Mouse (Mus musculus) heart, embryonic 10.5 days (tissue): Measurements from ENCODE around the gene Pttg1ip. TPM values are rescaled to one million over a fixed set of nuclear protein-coding genes. Genes with fewer than 3 reads are reported as not detected.

Source experiments
- DNase-seq: peaks from one replicate; pipeline ENCODE4 v3.0.0-alpha.2; 2017; ENCODE audit warnings: low spot score
- H3K27ac ChIP-seq: fragments of 300-500 bp; sonication (generic); 2 replicates; pipeline ENCODE4 v1.5.1; 2016; ENCODE audit warnings: mild to moderate bottlenecking
- H3K27me3 ChIP-seq: fragments of 300-500 bp; sonication (generic); 2 replicates; pipeline ENCODE4 v1.6.1; 2016; ENCODE audit warnings: mild to moderate bottlenecking; ENCODE audit not compliant: poor library complexity, insufficient read depth, severe bottlenecking
- H3K36me3 ChIP-seq: fragments of 300-500 bp; sonication (generic); 2 replicates; pipeline ENCODE4 v1.6.1; 2016; ENCODE audit warnings: mild to moderate bottlenecking, moderate library complexity
- H3K4me1 ChIP-seq: fragments of 300-500 bp; sonication (generic); 2 replicates; pipeline ENCODE4 v1.6.1; 2016; ENCODE audit warnings: mild to moderate bottlenecking
- H3K4me3 ChIP-seq: fragments of 300-500 bp; sonication (generic); 2 replicates; pipeline ENCODE4 v1.5.1; 2016; ENCODE audit warnings: mild to moderate bottlenecking, moderate library complexity
- H3K9me3 ChIP-seq: fragments of 300-500 bp; sonication (generic); 2 replicates; pipeline ENCODE4 v1.6.1; 2016; ENCODE audit warnings: mild to moderate bottlenecking, moderate library complexity
- WGBS: fragments of 180-500 bp; shearing (Covaris S2); methylation state at CpG from one replicate; pipeline ENCODE4 v1.1.7; 2016; 5-methylcytosine and 5-hydroxymethylcytosine counted together
- polyA plus RNA-seq: library from polyadenylated mRNA; unstranded; fragments of >200 nt; fragmentation: Nextera tagmentation; extraction: Ambion mirVana; gene quantifications from 2 replicates; pipeline ENCODE4 v1.2.1, GENCODE M21; 2016

Gene Pttg1ip
- polyA plus RNA-seq, 1 experiment from 2014 or later: 94.9 TPM

DNA sequence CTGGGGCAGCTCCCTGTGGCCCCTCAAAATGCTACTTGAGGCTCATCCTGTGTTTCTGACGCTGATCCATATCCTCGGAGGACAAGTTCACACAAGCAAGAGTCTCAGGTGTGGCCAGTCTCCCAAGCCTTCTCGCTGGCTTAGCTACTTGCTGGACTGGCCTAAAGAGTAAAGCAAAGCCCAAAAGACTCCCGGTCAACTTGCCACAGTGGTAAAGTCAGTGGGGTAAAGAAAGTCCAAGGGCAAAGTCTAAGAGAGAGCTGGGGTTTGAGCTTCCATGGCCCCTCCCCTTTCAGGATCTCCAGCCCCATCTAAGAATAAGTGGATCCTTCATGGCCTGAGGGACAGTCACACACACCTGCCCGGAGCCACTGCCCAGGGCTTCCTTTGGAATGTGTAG, 29.4 kb upstream of the Pttg1ip start:
- Histone ChIP-seq H3K9me3 (no peaks in the 10 kb centered on the region), H3K27me3 (peaks cover 6% of the 10 kb centered on the region; the same call in 1 of the 2 replicates), H3K4me3 (no peak overlapping the region), H3K36me3 (no peaks in the 10 kb centered on the region), H3K27ac (no peak overlapping the region), H3K4me1 (0 out of 2 replicates have a peak, but pooled peaks cover 10% of the 10 kb centered on the region)
- 81% methylated on average over 5 of the region's 5 CpGs for WGBS
- DNase-seq: no peak

DNA sequence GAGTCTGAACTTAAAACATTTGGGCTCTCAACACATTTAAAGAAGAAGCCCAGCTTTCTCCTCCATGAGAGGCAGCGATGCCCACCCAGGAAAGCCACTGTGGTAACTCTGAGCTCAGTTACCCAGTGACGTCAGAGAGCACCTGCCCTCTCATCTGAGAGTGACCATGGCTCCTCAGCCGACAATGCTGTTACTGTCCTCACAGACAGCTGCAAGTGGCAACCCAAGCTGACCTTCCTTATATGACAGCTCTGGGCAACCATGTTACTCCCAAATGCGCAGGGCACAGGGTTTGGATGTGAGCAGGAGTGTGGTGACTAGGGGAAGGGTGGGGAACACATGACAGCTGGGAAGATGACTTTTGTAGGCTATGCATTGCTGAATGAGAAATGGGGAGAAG, 28.2 kb upstream of the Pttg1ip start:
- Histone ChIP-seq H3K9me3 (no peaks in the 10 kb centered on the region), H3K4me3 (no peak overlapping the region), H3K4me1 (0 out of 2 replicates have a peak, but pooled peaks cover 10% of the 10 kb centered on the region), H3K27me3 (peaks cover 6% of the 10 kb centered on the region; the same call in 1 of the 2 replicates), H3K36me3 (no peaks in the 10 kb centered on the region), H3K27ac (no peak overlapping the region)
- WGBS: 79% methylated on average over 4 of the region's 4 CpGs
- no peak for DNase-seq

DNA sequence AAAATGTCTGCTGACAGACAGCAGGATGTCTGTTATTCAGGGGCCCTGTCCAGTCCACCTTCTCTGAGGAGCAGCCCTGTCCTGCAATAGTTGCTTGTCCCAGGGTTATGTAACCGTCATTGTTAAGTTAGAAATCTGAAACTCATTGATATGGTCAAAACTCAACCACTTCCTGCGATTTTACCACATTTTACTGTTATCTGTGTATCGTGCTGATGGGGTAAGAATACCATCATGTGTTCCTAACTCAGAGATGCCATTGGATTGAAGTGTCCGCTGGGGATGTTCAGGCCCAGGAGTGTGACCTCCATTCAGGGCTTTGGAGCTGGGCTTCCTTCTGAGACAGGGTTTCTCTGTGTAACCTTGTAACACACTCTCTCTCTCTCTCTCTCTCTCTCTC, 26.6 kb upstream of the Pttg1ip start:
- Histone ChIP-seq H3K36me3 (no peaks in the 10 kb centered on the region), H3K4me3 (no peak overlapping the region), H3K27ac (no peak overlapping the region), H3K4me1 (no peaks in the 10 kb centered on the region), H3K27me3 (peaks cover 6% of the 10 kb centered on the region; the same call in 1 of the 2 replicates), H3K9me3 (no peaks in the 10 kb centered on the region)
- 74% methylated on average over 4 of the region's 4 CpGs for WGBS
- DNase-seq: no peak

DNA sequence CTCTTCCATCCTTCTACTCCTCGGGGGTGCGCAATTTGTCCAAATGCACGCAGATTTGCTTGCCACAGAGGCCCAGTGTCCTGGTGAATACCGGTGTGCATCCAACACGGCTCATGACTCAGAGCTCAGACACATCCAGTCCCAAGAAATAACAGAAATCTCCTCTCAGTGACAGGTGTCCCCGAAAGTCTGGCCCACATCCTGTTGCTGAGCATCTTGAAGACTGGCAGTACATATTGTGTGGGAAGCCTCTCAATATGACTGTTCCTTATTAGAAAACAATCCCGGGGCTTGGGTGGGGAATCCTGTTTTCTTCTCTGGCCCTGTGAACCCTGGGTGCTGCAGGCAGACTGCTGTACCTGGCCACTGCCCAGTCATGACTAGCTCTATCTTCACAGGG, 24.9 kb upstream of the Pttg1ip start:
- no peak for DNase-seq

DNA sequence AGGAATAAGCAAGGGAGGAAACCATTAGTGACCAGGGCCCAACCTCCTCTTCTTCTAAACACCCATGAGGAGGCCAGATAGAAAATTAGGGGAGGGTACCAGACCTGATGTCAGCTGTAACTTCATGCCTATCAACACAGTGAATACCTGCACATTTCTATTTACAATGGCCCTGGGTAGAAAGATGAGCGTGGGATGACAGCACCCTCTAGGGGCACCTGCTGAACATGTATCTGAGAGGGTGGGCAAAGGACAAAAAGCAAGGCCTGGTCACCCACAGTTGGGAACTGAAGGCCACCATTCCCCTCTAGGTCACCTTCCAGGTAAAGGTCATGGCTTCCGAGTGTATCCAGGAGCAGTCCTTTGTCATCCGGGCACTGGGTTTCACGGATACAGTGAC, 23.9 kb upstream of the Pttg1ip start:
- Histone ChIP-seq H3K9me3 (no peaks in the 10 kb centered on the region), H3K36me3 (no peaks in the 10 kb centered on the region), H3K4me3 (no peak overlapping the region), H3K4me1 (peaks cover 7% of the 10 kb centered on the region), H3K27me3 (peaks cover 6% of the 10 kb centered on the region; the same call in 1 of the 2 replicates), H3K27ac (no peak overlapping the region)
- WGBS: 84% methylated on average over 4 of the region's 4 CpGs
- no peak for DNase-seq

More for the DNA sequence above, 24.9 kb upstream of the Pttg1ip start:
- no peak overlapping the region for H3K4me3 ChIP-seq
- peaks cover 5% of the 10 kb centered on the region for H3K4me1 ChIP-seq
- 86% methylated on average over 7 of the region's 7 CpGs for WGBS
- no peaks in the 10 kb centered on the region for H3K36me3 ChIP-seq
- no peaks in the 10 kb centered on the region for H3K9me3 ChIP-seq
- no peak overlapping the region for H3K27ac ChIP-seq
- peaks cover 6% of the 10 kb centered on the region; the same call in 1 of the 2 replicates for H3K27me3 ChIP-seq

DNA sequence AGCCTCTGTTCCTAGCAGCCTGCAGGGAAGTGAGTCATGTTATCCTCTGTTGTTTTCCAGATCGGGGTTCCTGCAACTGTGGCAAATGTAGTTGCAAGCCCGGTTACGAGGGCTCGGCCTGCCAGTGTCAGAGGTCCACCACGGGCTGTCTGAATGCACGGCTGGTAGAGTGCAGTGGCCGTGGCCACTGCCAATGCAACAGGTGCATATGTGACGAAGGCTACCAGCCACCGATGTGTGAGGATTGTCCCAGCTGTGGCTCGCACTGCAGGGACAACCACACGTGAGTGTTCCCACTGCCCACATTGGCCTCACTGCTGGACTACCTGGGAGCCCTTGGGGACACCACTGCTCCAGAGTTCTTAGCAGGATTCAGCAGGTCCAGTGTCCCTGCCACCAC, 21.4 kb upstream of the Pttg1ip start:
- no peak overlapping the region for H3K27ac ChIP-seq
- no peak overlapping the region for H3K4me3 ChIP-seq
- 80% methylated on average over 11 of the region's 11 CpGs for WGBS

DNA sequence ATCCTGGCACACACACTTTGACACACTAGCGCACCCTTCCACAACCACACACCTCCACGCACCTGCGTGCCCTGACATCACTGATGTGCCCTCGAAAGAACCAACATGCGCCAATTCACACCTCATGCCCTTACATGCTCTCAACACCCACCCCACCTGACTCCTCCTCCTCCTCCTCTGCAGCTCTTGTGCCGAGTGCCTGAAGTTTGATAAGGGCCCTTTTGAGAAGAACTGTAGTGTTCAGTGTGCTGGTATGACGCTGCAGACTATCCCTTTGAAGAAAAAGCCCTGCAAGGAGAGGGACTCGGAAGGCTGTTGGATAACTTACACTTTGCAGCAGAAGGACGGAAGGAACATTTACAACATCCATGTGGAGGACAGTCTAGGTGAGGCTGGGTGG, 20.7 kb upstream of the Pttg1ip start:
- H3K36me3 ChIP-seq: no peaks in the 10 kb centered on the region
- no peak overlapping the region for H3K4me3 ChIP-seq
- H3K27me3 ChIP-seq: 0 out of 2 replicates have a peak, but pooled peaks cover 6% of the 10 kb centered on the region
- H3K9me3 ChIP-seq: no peaks in the 10 kb centered on the region
- DNase-seq: no peak
- 68% methylated on average over 9 of the region's 9 CpGs for WGBS
- peaks cover 7% of the 10 kb centered on the region for H3K4me1 ChIP-seq
- no peak overlapping the region for H3K27ac ChIP-seq

More for the DNA sequence above, 21.4 kb upstream of the Pttg1ip start:
- Histone ChIP-seq H3K27me3 (0 out of 2 replicates have a peak, but pooled peaks cover 6% of the 10 kb centered on the region), H3K9me3 (no peaks in the 10 kb centered on the region), H3K4me1 (peaks cover 7% of the 10 kb centered on the region), H3K36me3 (no peaks in the 10 kb centered on the region)
- DNase-seq: no peak

DNA sequence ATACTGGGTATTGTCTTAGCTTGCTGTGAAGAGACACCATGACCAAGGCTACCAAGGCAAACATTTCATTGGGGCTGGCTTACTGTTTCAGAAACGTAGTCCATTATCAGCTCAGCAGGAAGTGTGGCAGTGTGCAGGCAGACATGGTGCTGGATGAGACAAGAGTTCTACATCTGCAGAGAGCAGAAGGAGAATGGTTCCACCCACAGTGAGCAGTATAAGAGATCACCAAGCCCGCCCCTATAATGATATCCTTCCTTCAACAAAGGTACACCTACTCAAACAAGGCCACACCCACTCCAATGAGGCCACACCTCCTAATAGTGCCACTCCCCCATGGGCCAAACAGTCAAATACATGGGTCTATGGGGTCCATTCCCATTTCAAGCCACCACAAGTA, 20.0 kb upstream of the Pttg1ip start:
- no peak for DNase-seq
- no peak overlapping the region for H3K4me3 ChIP-seq
- H3K9me3 ChIP-seq: no peaks in the 10 kb centered on the region
- H3K4me1 ChIP-seq: peaks cover 7% of the 10 kb centered on the region
- H3K27me3 ChIP-seq: 0 out of 2 replicates have a peak, but pooled peaks cover 4% of the 10 kb centered on the region
- WGBS: 60% methylated on average over 2 of the region's 2 CpGs
- H3K27ac ChIP-seq: no peak overlapping the region
- H3K36me3 ChIP-seq: no peaks in the 10 kb centered on the region

DNA sequence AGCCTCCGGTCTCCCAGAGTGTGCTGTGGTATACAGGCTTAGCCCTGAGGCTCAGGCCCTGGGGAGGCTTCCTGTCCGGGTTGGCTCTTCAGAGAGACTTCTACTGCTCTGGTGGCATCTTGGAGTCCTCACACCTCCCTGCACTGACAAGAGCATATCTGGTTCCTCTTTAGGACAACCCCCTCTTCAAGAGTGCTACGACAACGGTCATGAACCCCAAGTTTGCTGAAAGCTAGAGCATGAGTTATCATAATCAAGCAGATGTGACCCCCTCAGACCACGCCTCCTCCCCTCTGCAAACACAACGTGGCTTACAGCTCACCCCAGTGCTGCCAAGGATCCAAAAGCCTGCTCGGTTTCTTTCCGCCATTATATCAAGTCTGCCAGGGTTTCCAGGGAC, 16.5 kb upstream of the Pttg1ip start:
- Histone ChIP-seq H3K36me3 (no peaks in the 10 kb centered on the region), H3K4me1 (peaks cover 17% of the 10 kb centered on the region), H3K27ac (no peak overlapping the region), H3K27me3 (peaks cover 7% of the 10 kb centered on the region), H3K9me3 (no peaks in the 10 kb centered on the region), H3K4me3 (no peak overlapping the region)
- WGBS: 73% methylated on average over 8 of the region's 8 CpGs
- DNase-seq: no peak

DNA sequence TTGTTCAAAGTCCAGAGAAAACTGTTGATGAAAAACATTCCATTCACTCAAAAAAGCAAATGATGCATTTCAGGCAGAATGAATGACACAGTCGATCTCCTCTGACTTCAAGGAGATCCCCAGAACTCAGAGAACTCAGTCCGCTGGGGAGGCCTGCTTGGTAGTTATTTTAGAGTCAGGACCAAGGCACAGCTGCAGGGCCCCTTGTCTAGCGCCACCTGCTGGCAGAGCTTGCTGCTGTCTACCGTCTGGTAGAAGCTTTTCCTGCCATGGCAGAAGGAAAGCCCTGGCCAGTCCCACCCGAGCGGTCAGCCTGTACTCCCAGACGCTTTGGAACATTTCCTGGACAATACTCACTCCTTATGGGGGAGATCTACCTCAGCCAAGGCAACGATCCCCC, 14.9 kb upstream of the Pttg1ip start:
- peaks cover 7% of the 10 kb centered on the region for H3K27me3 ChIP-seq
- no peaks in the 10 kb centered on the region for H3K36me3 ChIP-seq
- WGBS: 27% methylated on average over 8 of the region's 8 CpGs
- no peak overlapping the region for H3K4me3 ChIP-seq
- no peak overlapping the region for H3K27ac ChIP-seq
- H3K4me1 ChIP-seq: peaks cover 12% of the 10 kb centered on the region; the same call in 1 of the 2 replicates
- peak; percentile 85 for DNase-seq
- H3K9me3 ChIP-seq: no peaks in the 10 kb centered on the region

DNA sequence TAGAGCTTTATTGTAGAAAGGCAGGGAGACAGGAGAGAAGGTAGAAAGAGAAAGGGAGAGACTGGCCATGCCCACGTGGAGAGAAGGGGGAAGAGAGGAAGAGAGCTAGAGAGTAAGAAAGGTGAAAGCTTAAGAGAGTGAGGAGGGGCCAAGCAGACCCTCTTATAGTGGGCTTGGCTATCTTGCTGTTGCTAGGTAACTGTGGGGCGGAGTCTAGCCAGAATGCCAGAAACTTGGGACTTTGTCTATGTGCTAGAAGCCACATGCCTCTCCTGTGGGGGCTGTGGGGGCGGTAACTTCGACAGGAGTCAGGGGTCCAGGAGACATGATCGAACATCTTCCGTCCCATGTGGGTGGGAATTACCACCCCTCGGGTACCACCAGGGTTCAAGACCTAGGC, 12.0 kb upstream of the Pttg1ip start:
- H3K27ac ChIP-seq: no peak overlapping the region
- H3K4me3 ChIP-seq: no peak overlapping the region
- H3K27me3 ChIP-seq: peaks cover 7% of the 10 kb centered on the region
- 42% methylated on average over 7 of the region's 7 CpGs for WGBS
- H3K36me3 ChIP-seq: no peaks in the 10 kb centered on the region
- H3K4me1 ChIP-seq: 0 out of 2 replicates have a peak, but pooled peaks cover 10% of the 10 kb centered on the region
- DNase-seq: no peak
- H3K9me3 ChIP-seq: no peaks in the 10 kb centered on the region

DNA sequence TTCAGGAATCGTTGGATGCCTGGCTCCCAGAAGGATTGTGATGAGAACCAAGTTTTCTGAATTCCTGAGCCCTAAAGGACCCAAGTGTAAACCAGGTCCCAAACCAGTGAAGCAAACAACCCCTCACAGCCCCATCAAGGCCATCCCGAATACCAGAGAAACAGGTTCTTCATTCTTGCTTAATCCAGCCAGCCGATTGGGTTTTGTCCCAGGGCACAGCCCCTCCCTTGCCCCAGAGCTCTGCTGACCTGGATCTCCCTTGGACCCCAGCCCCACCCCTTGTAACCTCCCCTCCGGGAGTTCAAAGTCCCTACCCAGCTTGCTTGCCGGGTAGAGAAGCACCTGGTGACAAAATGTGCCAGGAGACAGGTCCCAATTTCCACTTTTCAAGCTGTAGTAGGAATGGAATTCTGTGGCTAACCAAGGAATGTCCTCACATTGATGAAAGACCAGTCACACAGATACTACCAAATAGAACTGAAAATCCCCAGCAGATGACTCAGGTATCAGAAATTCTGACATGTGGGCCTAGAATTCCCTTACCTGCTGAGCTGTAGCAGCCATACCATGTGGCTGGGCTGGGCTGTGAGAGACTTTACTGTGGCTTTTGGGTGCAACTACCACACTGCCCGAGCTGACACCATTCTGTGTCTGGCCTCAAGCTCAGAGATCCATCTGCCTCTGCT, 11.4 kb upstream of the Pttg1ip start:
- no peaks in the 10 kb centered on the region for H3K36me3 ChIP-seq
- H3K9me3 ChIP-seq: no peaks in the 10 kb centered on the region
- peaks cover 7% of the 10 kb centered on the region for H3K27me3 ChIP-seq
- no peak overlapping the region for H3K27ac ChIP-seq
- DNase-seq: no peak
- no peak overlapping the region for H3K4me3 ChIP-seq
- 0 out of 2 replicates have a peak, but pooled peaks cover 10% of the 10 kb centered on the region for H3K4me1 ChIP-seq
- WGBS: 46% methylated on average over 6 of the region's 6 CpGs

DNA sequence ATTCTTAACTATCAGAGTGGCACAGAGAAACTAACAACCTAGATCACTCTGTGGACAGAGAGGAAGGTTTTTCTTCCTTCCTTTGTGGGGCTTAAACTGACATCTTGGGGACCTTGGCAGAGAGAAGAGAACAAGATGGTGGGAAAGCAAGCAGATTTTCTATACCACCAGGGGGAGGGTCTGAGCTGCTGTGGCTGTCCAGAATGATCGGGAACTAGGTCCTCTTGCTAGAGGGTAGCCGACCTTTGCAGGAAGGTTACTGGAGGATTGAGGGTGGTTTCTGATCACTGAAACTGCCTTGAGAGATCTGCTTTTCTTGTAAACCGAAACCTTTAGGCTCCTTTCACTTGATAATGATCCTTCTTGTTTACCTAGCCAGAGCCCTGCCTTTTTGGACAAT, 9.3 kb upstream of the Pttg1ip start:
- Histone ChIP-seq H3K36me3 (no peaks in the 10 kb centered on the region), H3K27ac (no peak overlapping the region), H3K27me3 (peaks cover 7% of the 10 kb centered on the region), H3K9me3 (no peaks in the 10 kb centered on the region), H3K4me1 (0 out of 2 replicates have a peak, but pooled peaks cover 10% of the 10 kb centered on the region), H3K4me3 (no peak overlapping the region)
- 24% methylated on average over 3 of the region's 3 CpGs for WGBS
- DNase-seq: no peak
